Mouse (Mus musculus): ENCODE measurements at regions not wholly inside any gene's neighbourhood (a gene's known extent, or its start where the extent isn't known, plus 50 kb on each side); places are given as distances from the start of the nearest gene placed in this dataset.
"Not testable (repeated sequence)": the region's sequence is repeated elsewhere in the genome, so short reads cannot be mapped to it uniquely, and the experiment has no call there.

- intact Hi-C loops (cut with DNase I); DNase-seq: not testable (repeated sequence)
Observed at GRCm38 (mm10) chr16:61056175-61056574, 450.8 kb upstream of the Epha6 start.

GRCm38 (mm10) chr16:61041140-61041586 lies 435.8 kb upstream of the Epha6 start:
- DNase-seq: peak in 1 of 2 experiments; percentile 6
- intact Hi-C loops (cut with DNase I): no loop called here

Data from heart, postnatal 14 days (tissue).